Mouse (Mus musculus): ENCODE measurements around the gene Grid2. TPM values are rescaled to one million over a fixed set of nuclear protein-coding genes. Genes with fewer than 3 reads are reported as not detected.

Grid2 gene
- polyA plus RNA-seq, 1 experiment from 2014 or later: 2.3 TPM

- WGBS: 45% methylated on average over 3 of the region's 3 CpGs
- no peak overlapping the region for H3K27ac ChIP-seq
- H3K9ac ChIP-seq: no peak overlapping the region
- H3K9me3 ChIP-seq: no peaks in the 10 kb centered on the region
- H3K4me3 ChIP-seq: no peak overlapping the region
- H3K4me1 ChIP-seq: no peaks in the 10 kb centered on the region
- H3K4me2 ChIP-seq (replicated peaks): no peak overlapping the region
- ATAC-seq (ENCODE audit: insufficient number of reproducible peaks, insufficient read depth, low FRiP score, low TSS enrichment): no peak
- no peaks in the 10 kb centered on the region for H3K36me3 ChIP-seq
- H3K27me3 ChIP-seq: no peaks in the 10 kb centered on the region
These were observed 1367.7 kb downstream of the Grid2 start for GRCm38 (mm10) chr6:64623404-64623803.

- Histone ChIP-seq H3K9ac (no peak overlapping the region), H3K4me2 (replicated peaks) (no peak overlapping the region), H3K36me3 (no peaks in the 10 kb centered on the region), H3K27me3 (0 out of 2 replicates have a peak, but pooled peaks cover 2% of the 10 kb centered on the region), H3K4me1 (no peaks in the 10 kb centered on the region), H3K4me3 (no peak overlapping the region), H3K9me3 (no peaks in the 10 kb centered on the region), H3K27ac (no peak overlapping the region)
- ATAC-seq (ENCODE audit: insufficient number of reproducible peaks, insufficient read depth, low FRiP score, low TSS enrichment): no peak
These were observed 1392.0 kb downstream of the Grid2 start for GRCm38 (mm10) chr6:64647661-64648060.

- Histone ChIP-seq H3K4me3 (no peak overlapping the region), H3K4me1 (no peaks in the 10 kb centered on the region), H3K9me3 (no peaks in the 10 kb centered on the region), H3K27me3 (0 out of 2 replicates have a peak, but pooled peaks cover 2% of the 10 kb centered on the region), H3K9ac (no peak overlapping the region), H3K36me3 (no peaks in the 10 kb centered on the region), H3K27ac (no peak overlapping the region), H3K4me2 (replicated peaks) (no peak overlapping the region)
- 45% methylated on average over 8 of the region's 8 CpGs for WGBS
- no peak for ATAC-seq (ENCODE audit: insufficient number of reproducible peaks, insufficient read depth, low FRiP score, low TSS enrichment)
These were observed 1392.5 kb downstream of the Grid2 start for GRCm38 (mm10) chr6:64648196-64648595.

GRCm38 (mm10) chr6:64649296-64650226, 1393.9 kb downstream of the Grid2 start:
- Histone ChIP-seq H3K27ac (no peak overlapping the region), H3K9me3 (no peaks in the 10 kb centered on the region), H3K4me3 (peak overlapping the region; percentile 30), H3K9ac (no peak overlapping the region), H3K27me3 (0 out of 2 replicates have a peak, but pooled peaks cover 2% of the 10 kb centered on the region), H3K4me1 (no peaks in the 10 kb centered on the region), H3K36me3 (no peaks in the 10 kb centered on the region), H3K4me2 (replicated peaks) (peak overlapping the region; percentile 59)
- peak; percentile 53; the same call in 1 of the 2 replicates for ATAC-seq (ENCODE audit: insufficient number of reproducible peaks, insufficient read depth, low FRiP score, low TSS enrichment)
- WGBS: 21% methylated on average over 20 of the region's 20 CpGs

GRCm38 (mm10) chr6:64650765-64651164, 1395.1 kb downstream of the Grid2 start:
- 11% methylated on average over 7 of the region's 7 CpGs for WGBS
- no peak for ATAC-seq (ENCODE audit: insufficient number of reproducible peaks, insufficient read depth, low FRiP score, low TSS enrichment)
- Histone ChIP-seq H3K4me2 (replicated peaks) (0 out of 2 replicates have a peak overlapping the region, but pooled peaks have one; percentile 3), H3K36me3 (no peaks in the 10 kb centered on the region), H3K4me1 (no peaks in the 10 kb centered on the region), H3K27me3 (0 out of 2 replicates have a peak, but pooled peaks cover 2% of the 10 kb centered on the region), H3K27ac (no peak overlapping the region), H3K9me3 (no peaks in the 10 kb centered on the region), H3K4me3 (no peak overlapping the region), H3K9ac (no peak overlapping the region)

- Histone ChIP-seq H3K4me1 (no peaks in the 10 kb centered on the region), H3K4me2 (replicated peaks) (no peak overlapping the region), H3K27ac (no peak overlapping the region), H3K36me3 (no peaks in the 10 kb centered on the region), H3K4me3 (no peak overlapping the region), H3K9ac (no peak overlapping the region), H3K27me3 (no peaks in the 10 kb centered on the region), H3K9me3 (no peaks in the 10 kb centered on the region)
- no peak for ATAC-seq (ENCODE audit: insufficient number of reproducible peaks, insufficient read depth, low FRiP score, low TSS enrichment)
- 60% methylated on average over 3 of the region's 3 CpGs for WGBS
These were observed 1415.3 kb downstream of the Grid2 start for GRCm38 (mm10) chr6:64671010-64671409.

- Histone ChIP-seq H3K4me3 (no peak overlapping the region), H3K9me3 (no peaks in the 10 kb centered on the region), H3K27me3 (no peaks in the 10 kb centered on the region), H3K4me1 (no peaks in the 10 kb centered on the region), H3K9ac (no peak overlapping the region), H3K27ac (no peak overlapping the region), H3K4me2 (replicated peaks) (no peak overlapping the region), H3K36me3 (no peaks in the 10 kb centered on the region)
- no peak for ATAC-seq (ENCODE audit: insufficient number of reproducible peaks, insufficient read depth, low FRiP score, low TSS enrichment)
- WGBS: 92% methylated on average over 1 of the region's 1 CpGs
These were observed 1423.1 kb downstream of the Grid2 start for GRCm38 (mm10) chr6:64678815-64679214.

GRCm38 (mm10) chr6:64683974-64684373, 1428.3 kb downstream of the Grid2 start:
- Histone ChIP-seq H3K4me1 (no peaks in the 10 kb centered on the region), H3K9ac (no peak overlapping the region), H3K27me3 (peaks cover 6% of the 10 kb centered on the region; the same call in 1 of the 2 replicates), H3K4me2 (replicated peaks) (no peak overlapping the region), H3K4me3 (no peak overlapping the region), H3K27ac (no peak overlapping the region), H3K36me3 (no peaks in the 10 kb centered on the region), H3K9me3 (no peaks in the 10 kb centered on the region)
- ATAC-seq (ENCODE audit: insufficient number of reproducible peaks, insufficient read depth, low FRiP score, low TSS enrichment): no peak
- WGBS: 33% methylated on average over 9 of the region's 9 CpGs

GRCm38 (mm10) chr6:64684973-64685372, 1429.3 kb downstream of the Grid2 start:
- Histone ChIP-seq H3K27ac (no peak overlapping the region), H3K27me3 (peaks cover 6% of the 10 kb centered on the region; the same call in 1 of the 2 replicates), H3K4me1 (no peaks in the 10 kb centered on the region), H3K9ac (no peak overlapping the region), H3K9me3 (no peaks in the 10 kb centered on the region), H3K36me3 (no peaks in the 10 kb centered on the region), H3K4me2 (replicated peaks) (no peak overlapping the region), H3K4me3 (no peak overlapping the region)
- ATAC-seq (ENCODE audit: insufficient number of reproducible peaks, insufficient read depth, low FRiP score, low TSS enrichment): no peak
- WGBS: 3% methylated on average over 5 of the region's 5 CpGs

GRCm38 (mm10) chr6:64688181-64688944, 1432.7 kb downstream of the Grid2 start:
- Histone ChIP-seq H3K9me3 (no peaks in the 10 kb centered on the region), H3K4me3 (peak overlapping the region; percentile 9; the same call in 1 of the 2 replicates), H3K9ac (no peak overlapping the region), H3K4me2 (replicated peaks) (peak overlapping the region; percentile 37), H3K4me1 (no peaks in the 10 kb centered on the region), H3K27me3 (peaks cover 6% of the 10 kb centered on the region; the same call in 1 of the 2 replicates), H3K36me3 (no peaks in the 10 kb centered on the region), H3K27ac (no peak overlapping the region)
- ATAC-seq (ENCODE audit: insufficient number of reproducible peaks, insufficient read depth, low FRiP score, low TSS enrichment): no peak
- WGBS: 7% methylated on average over 19 of the region's 19 CpGs

GRCm38 (mm10) chr6:64694688-64695087, 1439.0 kb downstream of the Grid2 start:
- H3K4me1 ChIP-seq: no peaks in the 10 kb centered on the region
- ATAC-seq (ENCODE audit: insufficient number of reproducible peaks, insufficient read depth, low FRiP score, low TSS enrichment): no peak
- no peaks in the 10 kb centered on the region for H3K36me3 ChIP-seq
- no peak overlapping the region for H3K4me3 ChIP-seq
- no peak overlapping the region for H3K9ac ChIP-seq
- WGBS: 50% methylated on average over 7 of the region's 7 CpGs
- H3K4me2 ChIP-seq (replicated peaks): no peak overlapping the region
- H3K27me3 ChIP-seq: no peaks in the 10 kb centered on the region
- H3K9me3 ChIP-seq: no peaks in the 10 kb centered on the region
- no peak overlapping the region for H3K27ac ChIP-seq
